Mouse (Mus musculus): ENCODE measurements around the gene G6pd2. TPM values are rescaled to one million over a fixed set of nuclear protein-coding genes. Genes with fewer than 3 reads are reported as not detected.

G6pd2 gene
- polyA plus RNA-seq (2015; fragmentation: Nextera tagmentation; extraction: Ambion mirVana): not detected in 2 replicates

DNA sequence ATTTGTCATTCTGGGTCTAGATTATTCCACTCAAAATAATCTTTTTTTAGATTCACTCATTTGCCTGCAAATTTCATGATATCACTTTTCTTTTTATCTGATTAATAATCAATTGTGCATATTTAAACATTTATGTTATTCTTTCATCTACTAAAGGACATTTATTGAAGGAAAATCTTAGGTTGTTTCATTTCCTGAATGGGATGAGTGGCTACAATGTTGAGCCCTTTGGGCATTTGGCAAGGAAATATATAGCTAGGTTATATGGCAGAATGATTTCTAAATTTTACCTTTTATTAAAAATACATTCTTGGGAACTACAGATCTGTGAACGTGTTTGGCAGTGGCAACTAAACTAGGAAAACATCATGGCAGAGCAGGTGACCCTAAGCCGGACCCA is at the start of gene G6pd2:
G6pd2 (plus strand) TSS at position 301 of the 400 bp plus-strand sequence.
- WGBS: 86% methylated on average over 2 of the region's 2 CpGs
- Histone ChIP-seq H3K27ac (no peak within 1 kb of the TSS), H3K36me3 (no peaks in the 10 kb centered on the region), H3K9ac (no peak within 1 kb of the TSS), H3K9me3 (no peaks in the 10 kb centered on the region), H3K4me3 (no peak within 1 kb of the TSS), H3K27me3 (no peaks in the 10 kb centered on the region), H3K4me1 (no peaks in the 10 kb centered on the region), H3K4me2 (no peak within 1 kb of the TSS)
- ATAC-seq (ENCODE audit: insufficient number of reproducible peaks, low FRiP score, low TSS enrichment, low read depth): no peak

DNA sequence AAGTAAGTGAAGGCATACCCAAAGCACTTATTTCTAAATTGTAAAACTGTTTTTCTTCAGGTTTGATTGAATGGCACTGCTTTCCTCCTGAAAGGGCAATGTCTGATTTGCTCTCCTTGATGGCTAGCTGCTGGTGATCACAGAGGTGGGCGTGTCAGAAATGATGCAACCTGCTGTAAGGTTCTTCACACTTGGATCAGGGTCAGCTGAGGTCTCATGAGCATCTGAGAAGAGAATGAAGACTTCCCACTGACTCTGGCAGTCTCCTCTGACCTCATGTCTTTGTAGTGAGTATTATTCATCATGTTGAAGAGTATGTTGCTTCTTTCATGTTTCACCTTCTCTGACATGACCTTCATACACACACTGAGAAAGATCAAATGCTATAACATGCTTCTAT is 44.4 kb upstream of the G6pd2 start:
- Histone ChIP-seq H3K4me2 (no peak overlapping the region), H3K4me1 (no peaks in the 10 kb centered on the region), H3K9ac (no peak overlapping the region), H3K36me3 (no peaks in the 10 kb centered on the region), H3K4me3 (no peak overlapping the region), H3K27me3 (no peaks in the 10 kb centered on the region), H3K9me3 (no peaks in the 10 kb centered on the region), H3K27ac (no peak overlapping the region)
- 74% methylated on average over 1 of the region's 1 CpGs for WGBS
- no peak for ATAC-seq (ENCODE audit: insufficient number of reproducible peaks, low FRiP score, low TSS enrichment, low read depth)

DNA sequence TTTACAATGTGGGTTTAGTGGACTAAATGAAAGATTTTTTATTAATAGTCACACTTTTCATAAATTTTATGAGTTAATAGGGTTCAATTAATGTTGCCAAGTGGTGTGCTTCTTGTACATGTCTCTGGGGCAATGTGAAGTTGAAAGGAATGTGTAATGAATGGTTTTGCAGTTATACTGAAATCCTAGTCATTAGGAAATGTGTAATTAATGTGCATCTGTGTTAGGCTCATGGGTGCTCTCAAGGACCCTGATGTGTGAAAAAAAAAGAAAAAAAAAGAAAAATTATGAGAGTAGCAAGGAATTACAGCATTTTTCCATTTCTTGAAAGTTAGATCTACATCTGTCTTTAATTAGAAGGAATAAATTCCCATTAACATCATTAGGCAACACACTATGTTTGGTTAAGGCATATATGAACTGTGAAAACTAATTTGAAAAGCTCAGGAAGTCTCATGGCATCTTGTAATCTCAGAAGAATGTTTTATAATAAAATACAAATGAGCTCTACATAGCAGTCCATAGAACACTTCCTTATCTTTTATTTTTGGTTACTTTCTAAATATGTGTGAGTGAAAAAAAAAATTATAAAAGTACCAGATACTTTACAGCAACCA is 24.4 kb downstream of the G6pd2 start:
- no peak overlapping the region for H3K9ac ChIP-seq
- no peaks in the 10 kb centered on the region for H3K27me3 ChIP-seq
- H3K27ac ChIP-seq: no peak overlapping the region
- no peak overlapping the region for H3K4me2 ChIP-seq
- H3K9me3 ChIP-seq: no peaks in the 10 kb centered on the region
- no peak for ATAC-seq (ENCODE audit: insufficient number of reproducible peaks, low FRiP score, low TSS enrichment, low read depth)
- H3K4me1 ChIP-seq: no peaks in the 10 kb centered on the region
- no peak overlapping the region for H3K4me3 ChIP-seq
- no peaks in the 10 kb centered on the region for H3K36me3 ChIP-seq

DNA sequence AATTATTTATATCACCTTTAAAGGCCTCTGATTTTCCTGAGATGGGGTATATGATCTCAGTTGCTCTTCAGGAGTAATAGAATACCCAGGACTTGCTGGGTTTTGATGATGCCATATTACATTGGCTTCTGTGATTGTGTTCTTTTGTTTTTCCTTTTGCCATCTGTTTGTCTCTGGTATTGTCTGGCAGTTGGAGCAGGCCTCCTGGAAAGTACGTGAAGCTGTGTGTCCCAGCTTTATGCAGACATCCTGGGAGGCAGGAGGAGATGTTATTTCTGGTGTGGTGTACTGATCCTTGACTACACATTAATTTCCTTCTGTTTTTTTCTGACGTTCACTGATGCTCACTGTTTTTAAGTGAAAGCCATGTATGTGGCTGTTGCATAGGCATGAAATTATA is 35.3 kb downstream of the G6pd2 start:
- Histone ChIP-seq H3K27ac (no peak overlapping the region), H3K27me3 (no peaks in the 10 kb centered on the region), H3K9me3 (no peaks in the 10 kb centered on the region), H3K36me3 (no peaks in the 10 kb centered on the region), H3K4me1 (no peaks in the 10 kb centered on the region), H3K4me2 (no peak overlapping the region), H3K9ac (no peak overlapping the region), H3K4me3 (no peak overlapping the region)
- no peak for ATAC-seq (ENCODE audit: insufficient number of reproducible peaks, low FRiP score, low TSS enrichment, low read depth)
- WGBS: 70% methylated on average over 2 of the region's 2 CpGs

Measured in limb, embryonic 15.5 days (tissue).